Mouse (Mus musculus): ENCODE data around the gene Zfp763.

The Zfp763 gene

GRCm38 (mm10) chr17:33032900-33033891 lies at the start of gene Zfp763:
Gene Zfp763 (minus strand): TSS chr17:33033402.
- in situ Hi-C loops (cut with MboI; ENCODE audit: low pct_unique_long_range_greater_than_20kb in 1 of 2, low sequenced_read_pairs in 2 of 2, unreplicated experiment in 1 of 2): loop anchor here in 1 of 2 experiments (25.0 kb wide), 1 partner anchor 304 kb away; no protein-coding TSS in a partner anchor

DNA sequence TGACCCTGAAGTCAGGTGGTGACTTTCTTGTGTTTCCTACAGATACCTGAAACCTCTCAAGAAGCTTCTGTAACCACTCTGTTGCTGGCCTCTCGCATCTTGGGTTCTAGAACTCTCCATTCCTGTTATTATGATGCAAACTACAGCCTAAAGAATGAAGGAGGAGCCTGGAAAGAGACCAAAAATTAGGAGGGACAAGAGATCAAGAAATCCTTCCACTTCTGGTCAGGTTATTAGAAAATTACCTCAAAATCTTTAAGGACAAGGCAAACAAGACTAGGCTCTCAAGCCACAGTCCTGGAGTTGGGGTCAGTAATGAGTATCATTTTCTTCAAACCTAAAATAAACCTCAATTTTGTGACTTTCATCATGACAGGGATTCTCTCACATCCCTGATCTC lies 34.8 kb upstream of the Zfp763 start, which contains the start of gene 4921501E09Rik:
4921501E09Rik (minus strand) TSS at position 101 of the 400 bp plus-strand sequence.
- in situ Hi-C loops (cut with MboI; ENCODE audit: low pct_unique_long_range_greater_than_20kb in 1 of 2, low sequenced_read_pairs in 2 of 2, unreplicated experiment in 1 of 2): no loop called here

GRCm38 (mm10) chr17:33063001-33063400 lies 29.8 kb upstream of the Zfp763 start:
- in situ Hi-C loops (cut with MboI; ENCODE audit: low pct_unique_long_range_greater_than_20kb in 1 of 2, low sequenced_read_pairs in 2 of 2, unreplicated experiment in 1 of 2): no loop called here

DNA sequence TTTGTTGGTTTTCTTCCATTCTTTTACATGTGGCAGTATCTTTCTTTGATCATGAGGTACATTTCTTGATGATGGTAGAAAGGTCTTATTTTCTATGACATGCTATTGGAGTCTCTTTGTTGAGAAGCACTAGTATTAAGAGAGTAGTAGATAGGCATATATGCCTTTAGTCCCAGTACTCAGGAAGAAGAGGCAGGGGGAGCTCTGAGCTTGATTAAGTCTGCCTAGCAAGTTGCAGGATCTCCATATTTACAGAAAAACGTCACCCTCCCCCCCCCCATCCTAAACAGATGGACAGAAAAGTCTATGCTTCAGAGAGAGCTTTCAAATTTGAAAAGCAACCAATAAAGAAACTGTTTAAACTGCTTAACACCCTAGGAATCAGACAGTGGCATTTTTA lies 25.6 kb upstream of the Zfp763 start:
- in situ Hi-C loops (cut with MboI; ENCODE audit: low pct_unique_long_range_greater_than_20kb in 1 of 2, low sequenced_read_pairs in 2 of 2, unreplicated experiment in 1 of 2): no loop called here

DNA sequence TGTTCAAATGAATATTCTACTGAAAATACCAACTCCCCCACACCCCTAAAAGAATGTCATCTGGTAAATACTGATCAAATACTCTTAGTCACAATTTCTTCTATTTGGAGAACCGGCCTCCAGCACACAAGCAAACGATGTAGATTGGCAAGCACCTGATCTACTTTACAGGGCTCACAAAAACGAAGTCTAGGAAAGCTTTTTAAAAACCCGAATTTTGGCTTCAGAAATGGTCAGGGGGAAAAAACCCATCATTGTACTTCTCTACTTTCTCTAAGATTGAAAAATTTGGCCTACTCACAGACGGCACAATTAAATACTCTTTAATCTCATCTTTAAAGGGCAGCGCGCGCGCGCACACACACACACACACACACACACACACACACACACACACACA lies 826 bp downstream of the Zfp763 start:
- in situ Hi-C loops (cut with MboI; ENCODE audit: low pct_unique_long_range_greater_than_20kb in 1 of 2, low sequenced_read_pairs in 2 of 2, unreplicated experiment in 1 of 2): loop anchor here in 1 of 2 experiments (25.0 kb wide), 1 partner anchor 305 kb away; no protein-coding TSS in a partner anchor

DNA sequence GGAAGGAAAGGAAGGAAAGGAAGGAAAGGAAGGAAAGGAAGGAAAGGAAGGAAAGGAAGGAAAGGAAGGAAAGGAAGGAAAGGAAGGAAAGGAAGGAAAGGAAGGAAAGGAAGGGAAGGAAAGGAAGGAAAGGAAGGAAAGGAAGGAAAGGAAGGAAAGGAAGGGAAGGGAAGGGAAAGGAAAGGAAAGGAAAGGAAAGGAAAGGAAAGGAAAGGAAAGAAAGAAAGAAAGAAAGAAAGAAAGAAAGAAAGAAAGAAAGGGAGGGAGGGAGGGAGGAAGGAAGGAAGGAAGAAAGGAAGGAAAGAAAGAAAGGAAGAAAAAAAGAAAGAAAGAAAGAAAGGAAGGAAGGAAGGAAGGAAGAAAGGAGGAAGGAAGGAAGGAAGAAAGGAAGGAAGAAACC lies 12.8 kb downstream of the Zfp763 start:
- in situ Hi-C loops (cut with MboI; ENCODE audit: low pct_unique_long_range_greater_than_20kb in 1 of 2, low sequenced_read_pairs in 2 of 2, unreplicated experiment in 1 of 2): loop anchor here (5.0 to 25.0 kb wide), 3 partner anchors 52 to 467 kb away; no protein-coding TSS in a partner anchor

GRCm38 (mm10) chr17:33008337-33008736 lies 24.9 kb downstream of the Zfp763 start:
- in situ Hi-C loops (cut with MboI; ENCODE audit: low pct_unique_long_range_greater_than_20kb in 1 of 2, low sequenced_read_pairs in 2 of 2, unreplicated experiment in 1 of 2): loop anchor here (25.0 kb wide), 2 partner anchors 304 to 479 kb away; no protein-coding TSS in a partner anchor

DNA sequence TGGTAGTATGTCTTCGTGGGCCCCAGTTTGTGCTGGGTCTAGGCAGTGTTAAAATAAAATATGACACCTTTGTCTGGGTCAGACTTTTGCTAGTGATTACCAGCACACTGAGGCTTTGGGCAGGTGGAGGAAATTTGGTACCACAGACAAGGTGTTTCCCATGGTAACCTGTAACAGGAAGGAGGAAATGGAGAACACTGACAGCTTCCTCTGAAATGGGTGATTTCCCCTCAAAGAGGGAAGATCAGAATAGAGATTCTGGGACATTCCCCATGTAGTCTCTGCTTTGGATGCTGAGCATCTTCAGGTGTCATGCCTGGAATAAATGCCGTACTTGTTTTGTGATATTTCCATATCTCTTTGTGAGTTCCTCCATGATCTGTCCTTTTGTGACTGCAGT lies 34.7 kb downstream of the Zfp763 start:
- in situ Hi-C loops (cut with MboI; ENCODE audit: low pct_unique_long_range_greater_than_20kb in 1 of 2, low sequenced_read_pairs in 2 of 2, unreplicated experiment in 1 of 2): no loop called here

DNA sequence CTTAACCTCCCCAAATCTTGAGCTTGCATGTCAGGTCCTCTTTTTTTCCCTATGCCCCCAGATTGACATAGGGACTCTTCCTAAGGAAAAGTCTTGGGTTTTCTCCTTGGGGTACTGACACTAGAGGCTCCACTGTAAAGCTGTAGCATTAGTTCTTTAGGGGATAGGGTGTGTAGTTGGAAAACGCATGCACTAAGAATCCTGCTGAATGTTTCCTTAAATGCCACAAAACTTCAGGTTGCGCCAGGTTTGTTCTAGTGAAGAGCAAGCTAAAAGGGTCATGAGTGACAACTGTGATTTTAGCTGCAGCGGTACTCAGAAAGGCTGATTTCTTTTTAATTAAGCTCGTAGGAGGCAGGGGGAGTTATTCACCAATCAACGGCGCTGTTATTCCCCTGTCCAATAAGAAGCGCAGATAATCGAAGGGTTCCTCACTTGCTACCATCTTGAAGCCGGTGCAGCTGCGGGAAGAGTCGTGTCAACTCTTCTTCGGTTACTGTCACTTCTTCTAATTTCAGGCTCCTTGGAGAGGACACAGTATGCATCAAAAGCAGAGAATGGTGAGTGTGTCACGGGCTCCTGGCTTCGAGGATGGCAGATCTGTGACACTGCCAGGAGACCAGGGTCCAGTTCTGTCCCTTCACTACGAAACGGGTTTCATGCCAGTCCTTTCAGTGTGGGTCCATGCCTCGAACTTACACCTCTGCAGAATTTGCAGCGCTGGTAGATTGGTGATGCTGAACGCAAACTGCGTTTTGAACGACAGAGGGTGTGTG lies 40.3 kb downstream of the Zfp763 start, which contains the start of gene Zfp952:
Zfp952 (plus strand) TSS at position 431 of the 776 bp plus-strand sequence.
- in situ Hi-C loops (cut with MboI; ENCODE audit: low pct_unique_long_range_greater_than_20kb in 1 of 2, low sequenced_read_pairs in 2 of 2, unreplicated experiment in 1 of 2): no loop called here

DNA sequence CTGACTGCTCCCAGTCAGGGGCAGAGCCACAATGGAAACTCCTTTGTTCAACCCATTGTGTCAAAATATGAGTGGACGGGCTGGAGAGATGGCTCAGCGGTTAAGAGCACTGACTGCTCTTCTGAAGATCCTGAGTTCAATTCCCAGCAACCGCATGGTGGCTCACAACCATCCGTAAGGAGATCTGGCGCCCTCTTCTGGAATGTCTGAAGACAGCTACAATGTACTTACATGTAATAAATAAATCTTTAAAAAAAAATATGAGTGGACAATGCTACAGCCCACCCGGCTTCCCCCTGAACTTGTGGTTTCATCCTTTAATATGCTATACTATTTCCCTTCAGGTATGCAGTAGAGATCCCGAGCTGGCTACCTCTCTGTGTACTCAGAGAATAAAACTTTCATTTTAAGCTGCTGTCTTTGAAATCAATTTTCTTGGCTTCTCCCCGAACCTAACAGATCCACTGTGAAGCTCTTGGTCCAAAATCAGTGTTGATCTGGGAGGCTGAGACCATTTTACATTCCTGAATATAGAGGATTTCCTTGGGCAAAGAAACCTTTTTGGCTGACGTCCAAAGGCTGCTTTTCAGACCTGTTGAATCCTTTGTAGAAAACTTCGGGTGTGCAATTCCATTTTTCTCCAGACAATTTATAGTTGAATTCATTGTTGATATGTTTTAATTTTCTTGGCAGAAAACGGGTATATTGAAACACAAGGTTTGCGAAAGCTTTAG lies 41.1 kb downstream of the Zfp763 start:
- in situ Hi-C loops (cut with MboI; ENCODE audit: low pct_unique_long_range_greater_than_20kb in 1 of 2, low sequenced_read_pairs in 2 of 2, unreplicated experiment in 1 of 2): no loop called here

- in situ Hi-C loops (cut with MboI; ENCODE audit: low pct_unique_long_range_greater_than_20kb in 1 of 2, low sequenced_read_pairs in 2 of 2, unreplicated experiment in 1 of 2): no loop called here
Observed at GRCm38 (mm10) chr17:32986301-32986700, 46.9 kb downstream of the Zfp763 start.

DNA sequence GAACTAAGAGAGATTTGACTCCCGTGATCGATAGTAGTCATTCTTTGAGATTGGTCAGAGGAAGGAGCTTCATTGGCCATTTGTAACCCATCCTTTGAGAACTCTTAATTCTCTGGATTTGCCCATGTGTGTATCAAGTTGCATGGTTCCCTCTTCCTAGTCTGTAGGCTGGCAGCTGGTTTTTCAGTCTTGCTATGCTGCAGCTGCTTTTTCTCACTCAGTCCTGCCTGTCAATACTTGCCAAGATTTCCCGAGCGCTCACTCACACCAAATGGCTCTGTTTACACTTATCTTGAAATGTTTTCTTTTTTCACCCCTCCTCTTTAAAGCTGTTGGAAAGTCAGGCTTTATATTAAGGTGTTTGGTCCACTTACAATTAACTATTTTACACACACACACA lies 51.8 kb downstream of the Zfp763 start:
- in situ Hi-C loops (cut with MboI; ENCODE audit: low pct_unique_long_range_greater_than_20kb in 1 of 2, low sequenced_read_pairs in 2 of 2, unreplicated experiment in 1 of 2): no loop called here

Data from mouse embryonic stem cell (cell line).